Mouse (Mus musculus) olfactory bulb, adult 2 months (tissue): ENCODE measurements around the gene Pgrmc2. TPM values are rescaled to one million over a fixed set of nuclear protein-coding genes. Genes with fewer than 3 reads are reported as not detected.

Source experiments
- H3K27ac ChIP-seq: fragments of 200-500 bp; 2 replicates; pipeline ENCODE4 v1.5.1; 2012; ENCODE audit warnings: low read depth, low read length; ENCODE audit not compliant: insufficient read depth
- H3K4me1 ChIP-seq: fragments of 200-500 bp; 2 replicates; pipeline ENCODE4 v1.6.1; 2012; ENCODE audit warnings: low read length; ENCODE audit not compliant: control insufficient read depth, insufficient read depth
- H3K4me3 ChIP-seq: fragments of 200-500 bp; 2 replicates; pipeline ENCODE4 v1.5.1; 2012; ENCODE audit warnings: mild to moderate bottlenecking, low read depth, low read length, moderate library complexity; ENCODE audit not compliant: insufficient read depth
- CTCF ChIP-seq: fragments of 200-500 bp; IDR thresholded peaks from 2 replicates; pipeline ENCODE4 v1.5.1; 2012; ENCODE audit warnings: low read depth, mild to moderate bottlenecking, low read length, moderate library complexity; ENCODE audit not compliant: insufficient read depth
- POLR2A ChIP-seq: fragments of 200-500 bp; IDR thresholded peaks from 2 replicates; pipeline ENCODE4 v1.6.1; 2012; ENCODE audit warnings: mild to moderate bottlenecking, low read depth, low read length, moderate library complexity; ENCODE audit not compliant: insufficient read depth
- WGBS: fragments of 180-500 bp; shearing (Covaris S2); methylation state at CpG from one replicate; pipeline ENCODE4 v1.1.7; 2018; 5-methylcytosine and 5-hydroxymethylcytosine counted together
- polyA plus RNA-seq: library from polyadenylated mRNA; stranded (reverse); fragments of >200 nt; gene quantifications from 2 replicates; pipeline ENCODE4 v1.2.4, GENCODE M21; 2012; ENCODE audit warnings: low replicate concordance; ENCODE audit not compliant: missing spikeins, insufficient read depth, insufficient read length

Gene Pgrmc2
- polyA plus RNA-seq, 1 experiment, result not detected

DNA sequence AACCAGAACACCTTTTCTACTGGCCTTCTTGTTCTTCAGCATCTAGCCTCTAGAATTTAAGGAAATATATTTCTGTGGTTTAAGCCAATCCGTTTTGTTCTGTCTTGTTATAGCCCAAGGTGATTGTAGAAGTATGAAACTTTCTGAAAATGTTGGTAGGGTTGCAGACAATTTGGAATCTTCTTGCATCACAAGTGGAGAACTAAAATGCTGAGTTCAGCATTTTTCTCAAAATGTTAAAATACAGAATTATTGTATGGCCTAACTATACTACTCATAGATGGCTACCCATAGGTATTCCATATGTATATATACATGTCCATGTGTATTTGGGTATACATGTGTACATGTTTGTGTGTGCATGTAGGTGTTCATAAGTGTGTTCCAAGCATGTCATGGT, 52.1 kb downstream of the Pgrmc2 start:
- WGBS, result 93% methylated on average over 1 of the region's 1 CpGs
- TF ChIP-seq CTCF (no peak), POLR2A (no peak)

GRCm38 (mm10) chr3:41021980-41022379, 60.9 kb downstream of the Pgrmc2 start:
- TF ChIP-seq POLR2A (no peak), CTCF (no peak)
- Histone ChIP-seq H3K4me1 (no peaks in the 10 kb centered on the region), H3K4me3 (no peak overlapping the region), H3K27ac (no peak overlapping the region)
- WGBS, result 32% methylated on average over 6 of the region's 6 CpGs

More for the DNA sequence above, 52.1 kb downstream of the Pgrmc2 start:
- Histone ChIP-seq H3K27ac (no peak overlapping the region), H3K4me3 (no peak overlapping the region), H3K4me1 (no peaks in the 10 kb centered on the region)

- H3K4me3 ChIP-seq, result no peak overlapping the region
- no peaks in the 10 kb centered on the region for H3K4me1 ChIP-seq
- 93% methylated on average over 7 of the region's 7 CpGs for WGBS
- TF ChIP-seq CTCF (no peak), POLR2A (no peak)
- no peak overlapping the region for H3K27ac ChIP-seq
Measured at GRCm38 (mm10) chr3:41020687-41021086, 62.2 kb downstream of the Pgrmc2 start.

DNA sequence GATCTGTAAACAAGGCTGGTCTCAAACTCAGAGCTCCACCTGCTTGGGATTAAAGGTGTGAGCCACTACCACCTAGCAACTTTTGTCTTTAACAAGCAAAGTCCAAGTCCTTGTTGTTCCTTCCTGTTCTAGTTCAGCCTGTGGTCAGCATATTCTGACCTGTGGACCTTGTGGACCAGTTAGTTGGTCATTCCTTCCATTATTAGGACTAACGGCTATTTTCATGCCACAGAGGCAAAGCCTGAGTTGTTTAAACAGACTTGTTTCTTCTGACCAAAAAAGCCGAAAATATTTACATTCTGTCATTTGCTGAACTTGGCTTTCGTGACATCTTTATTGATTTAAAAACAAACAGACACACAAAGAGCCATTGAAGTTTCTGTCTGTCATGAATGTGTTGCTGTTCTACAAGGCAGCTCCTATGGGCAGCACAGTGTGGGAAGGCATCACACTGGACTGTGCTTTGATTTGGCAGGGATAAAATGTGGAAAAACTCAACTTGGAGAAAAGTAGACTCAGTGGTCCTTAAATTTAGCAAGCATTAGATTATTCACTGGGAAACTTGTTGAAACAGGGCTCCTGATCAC, 64.7 kb downstream of the Pgrmc2 start:
- no peak overlapping the region for H3K27ac ChIP-seq
- TF ChIP-seq POLR2A, result no peak
- TF ChIP-seq CTCF, result no peak
- H3K4me3 ChIP-seq, result no peak overlapping the region
- no peaks in the 10 kb centered on the region for H3K4me1 ChIP-seq
- 77% methylated on average over 3 of the region's 3 CpGs for WGBS

Other genes with a start within 250 kb of the Pgrmc2 start
- not detected in 2 replicates for gene Mfsd8, start 236.2 kb downstream of the Pgrmc2 start, polyA plus RNA-seq
- not detected in 2 replicates for gene Abhd18, start 236.1 kb downstream of the Pgrmc2 start, polyA plus RNA-seq
- gene 1700034I23Rik, start 180.5 kb downstream of the Pgrmc2 start, polyA plus RNA-seq, result not detected in 2 replicates
- not detected in 2 replicates for gene Larp1b, start 133.2 kb downstream of the Pgrmc2 start, polyA plus RNA-seq